Mouse (Mus musculus): ENCODE measurements around the gene Rnf157.
"Not testable (repeated sequence)": the region's sequence is repeated elsewhere in the genome, so short reads cannot be mapped to it uniquely, and the experiment has no call there.

Rnf157 gene

DNA sequence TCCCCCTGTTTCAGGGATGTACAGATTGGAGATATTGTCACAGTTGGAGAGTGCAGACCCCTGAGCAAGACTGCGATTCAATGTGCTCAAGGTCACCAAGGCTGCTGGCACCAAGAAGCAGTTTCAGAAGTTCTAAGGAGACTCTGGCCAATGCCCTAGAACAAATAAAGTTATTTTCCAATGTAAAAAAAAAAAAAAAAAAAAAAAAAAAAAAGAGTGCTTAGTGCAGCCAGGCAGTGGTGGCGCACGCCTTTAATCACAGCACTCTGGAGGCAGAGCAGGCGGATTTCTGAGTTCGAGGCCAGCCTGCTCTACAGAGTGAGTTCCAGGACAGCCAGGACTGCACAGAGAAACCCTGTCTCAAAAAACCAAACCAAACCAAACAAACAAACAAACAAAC, 29.8 kb downstream of the Rnf157 start:
- not testable (repeated sequence) for DNase-seq (ENCODE audit: low spot score in 2 of 2)

DNA sequence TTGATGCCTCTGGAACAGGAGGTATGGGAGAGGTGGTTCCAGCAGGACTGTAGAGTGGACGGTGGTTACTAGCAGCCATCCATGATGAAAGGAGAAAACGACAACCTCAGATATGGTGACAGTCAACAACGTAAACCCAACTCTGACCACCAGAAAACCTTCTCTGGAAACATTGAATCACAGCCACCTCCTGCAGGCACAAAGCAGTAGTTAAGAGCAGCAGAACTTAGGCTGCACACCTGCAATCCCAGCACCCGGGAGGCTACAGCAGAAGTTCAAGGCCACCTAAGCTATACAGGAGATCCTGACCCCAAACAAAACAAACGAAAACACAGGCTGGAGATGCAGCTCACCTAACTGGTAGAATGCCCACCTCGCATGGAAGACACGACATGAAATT, 32.1 kb downstream of the Rnf157 start:
- no peak for DNase-seq (ENCODE audit: low spot score in 2 of 2)

DNA sequence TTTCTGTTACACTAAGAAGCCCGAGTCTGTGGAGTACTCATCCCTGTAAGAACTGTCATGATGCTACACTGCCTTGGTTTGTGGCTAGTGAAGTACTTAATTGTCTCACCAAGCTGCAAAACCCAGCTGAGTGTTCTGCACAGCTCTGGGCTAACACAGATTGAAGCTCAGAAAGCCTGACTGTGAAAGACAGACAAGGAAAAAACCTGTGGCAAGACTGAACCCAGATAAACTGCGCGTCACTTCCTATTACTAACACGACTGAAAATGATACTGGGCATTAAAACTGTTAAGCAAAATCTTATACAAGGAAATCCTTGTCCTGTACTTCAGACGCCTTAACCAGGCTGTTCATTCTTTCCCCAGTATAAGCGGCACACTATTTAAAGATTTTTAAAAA, 33.3 kb downstream of the Rnf157 start:
- DNase-seq (ENCODE audit: low spot score in 2 of 2): no peak

DNA sequence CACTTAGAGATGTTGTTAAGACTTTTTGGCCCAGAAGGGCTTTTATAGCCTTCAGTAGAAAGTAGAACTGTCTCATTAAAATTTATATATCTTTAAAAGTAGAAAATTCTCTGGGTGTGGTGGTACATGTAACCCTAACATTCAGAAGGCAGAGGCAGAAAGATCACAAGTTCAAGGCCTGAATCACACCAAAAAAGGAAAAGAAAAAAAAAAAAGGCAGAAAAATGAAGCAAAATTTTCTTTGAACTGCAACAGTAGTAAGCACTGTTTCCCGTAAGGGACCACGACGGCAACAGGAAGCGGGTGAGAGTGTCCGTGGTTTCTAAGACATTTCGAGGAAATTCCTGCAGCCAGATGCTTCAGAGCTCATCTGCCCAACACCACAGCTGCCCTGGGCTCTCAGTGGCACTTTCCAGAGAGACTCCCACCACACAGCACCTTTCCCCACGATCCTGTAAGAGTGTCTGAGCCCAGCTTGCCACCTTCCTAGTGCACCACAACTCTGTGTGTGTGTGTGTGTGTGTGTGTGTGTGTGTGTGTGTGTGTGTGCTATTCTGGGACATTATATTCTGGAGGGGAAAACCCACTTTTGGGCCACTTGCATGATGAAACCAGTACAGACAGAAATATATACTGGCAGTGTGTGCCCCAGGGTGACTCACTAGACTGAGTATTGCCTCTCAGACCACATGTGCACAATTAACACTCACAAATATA, 35.7 kb downstream of the Rnf157 start:
- no peak for DNase-seq (ENCODE audit: low spot score in 2 of 2)

DNA sequence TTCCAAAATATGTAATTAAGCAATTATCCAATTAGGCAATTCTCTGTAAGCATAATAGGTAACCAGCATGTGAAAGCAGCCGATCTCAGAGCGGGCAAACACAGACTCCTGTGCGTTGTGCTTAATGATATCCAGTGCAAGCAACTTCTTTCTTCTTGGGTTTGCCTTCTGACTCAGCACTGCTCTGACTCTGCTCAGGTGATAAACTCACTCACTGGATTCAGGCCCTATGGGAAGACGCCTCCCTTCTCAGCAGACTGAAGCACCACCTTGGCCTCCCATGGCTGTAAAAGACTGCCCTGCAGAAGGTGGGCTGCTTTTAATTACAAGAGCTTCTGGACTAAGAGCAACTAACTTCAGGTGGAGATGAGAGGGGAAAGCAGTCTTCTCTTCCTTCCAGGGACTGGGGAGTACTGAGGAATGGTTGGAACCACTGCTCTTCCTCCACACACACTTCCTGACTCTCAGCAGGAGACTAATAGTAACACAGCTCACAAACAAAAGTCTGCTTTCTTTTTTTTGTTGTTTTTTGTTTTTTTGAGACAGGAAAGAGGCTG, 40.9 kb downstream of the Rnf157 start:
- DNase-seq (ENCODE audit: low spot score in 2 of 2): no peak

- DNase-seq (ENCODE audit: low spot score in 2 of 2): no peak
These were observed 43.2 kb downstream of the Rnf157 start for GRCm38 (mm10) chr11:116369633-116370032.

DNA sequence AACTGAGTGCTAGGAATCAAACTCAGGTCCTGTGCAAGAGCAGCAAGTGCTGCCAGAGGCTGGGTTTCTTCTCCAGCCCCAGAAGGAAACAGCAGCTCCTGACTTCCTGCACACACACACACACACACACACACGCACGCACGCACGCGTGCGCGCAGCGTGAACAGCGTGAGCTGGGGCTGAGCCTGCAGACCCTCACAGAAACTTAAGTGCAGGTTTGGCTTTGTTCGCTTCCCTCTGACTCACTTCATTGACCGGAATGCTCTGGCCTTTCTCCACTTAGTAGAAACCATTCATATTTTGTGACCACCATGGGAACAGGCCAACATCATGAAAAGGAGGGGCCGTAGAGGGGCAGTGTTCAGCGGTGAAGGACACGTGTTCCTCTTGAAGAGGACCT, 43.8 kb downstream of the Rnf157 start:
- DNase-seq (ENCODE audit: low spot score in 2 of 2): no peak

GRCm38 (mm10) chr11:116368116-116368515, 44.7 kb downstream of the Rnf157 start:
- peak; percentile 30 to 66 for DNase-seq (ENCODE audit: low spot score in 2 of 2)

- DNase-seq (ENCODE audit: low spot score in 2 of 2): no peak
These were observed 46.2 kb downstream of the Rnf157 start for GRCm38 (mm10) chr11:116366647-116367046.

DNA sequence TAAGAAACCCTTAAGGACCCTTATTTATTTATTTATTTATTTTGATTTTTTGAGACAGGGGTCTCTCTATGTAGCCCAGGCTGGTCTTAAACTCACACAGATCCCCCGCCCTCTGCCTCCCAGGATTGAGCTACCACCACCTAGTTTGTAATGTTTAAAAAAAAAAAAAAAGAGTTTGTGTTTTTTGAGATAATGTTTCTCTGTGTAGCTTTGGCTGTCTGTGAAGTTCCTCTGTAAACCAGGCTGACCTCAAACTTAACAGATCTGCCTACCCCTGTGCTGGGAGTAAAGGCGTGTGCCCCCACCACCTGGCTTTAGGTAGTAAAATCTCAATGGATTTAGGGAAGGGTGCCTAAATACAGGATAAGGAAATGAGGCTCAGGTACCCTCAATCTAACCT, 46.7 kb downstream of the Rnf157 start:
- no peak for DNase-seq (ENCODE audit: low spot score in 2 of 2)

DNA sequence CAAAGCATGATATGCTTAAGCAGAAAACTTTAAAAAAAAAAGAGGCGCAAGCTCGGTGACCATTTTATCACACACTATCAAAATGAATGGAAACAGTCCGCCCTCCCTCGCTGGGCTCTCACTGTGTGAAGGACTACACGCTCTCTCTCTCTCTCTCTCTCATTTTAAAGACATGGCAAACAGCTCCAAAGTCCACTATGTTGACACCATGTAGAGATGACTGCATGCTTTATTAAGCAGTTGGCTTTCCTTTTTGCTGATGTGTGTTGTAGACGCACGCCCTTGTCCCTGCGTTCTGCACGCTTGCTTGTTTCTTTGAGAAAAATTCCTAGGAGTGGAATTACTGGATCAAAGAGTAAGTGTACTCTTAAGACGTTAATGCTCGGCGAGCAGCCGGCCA, 47.4 kb downstream of the Rnf157 start:
- no peak for DNase-seq (ENCODE audit: low spot score in 2 of 2)

DNA sequence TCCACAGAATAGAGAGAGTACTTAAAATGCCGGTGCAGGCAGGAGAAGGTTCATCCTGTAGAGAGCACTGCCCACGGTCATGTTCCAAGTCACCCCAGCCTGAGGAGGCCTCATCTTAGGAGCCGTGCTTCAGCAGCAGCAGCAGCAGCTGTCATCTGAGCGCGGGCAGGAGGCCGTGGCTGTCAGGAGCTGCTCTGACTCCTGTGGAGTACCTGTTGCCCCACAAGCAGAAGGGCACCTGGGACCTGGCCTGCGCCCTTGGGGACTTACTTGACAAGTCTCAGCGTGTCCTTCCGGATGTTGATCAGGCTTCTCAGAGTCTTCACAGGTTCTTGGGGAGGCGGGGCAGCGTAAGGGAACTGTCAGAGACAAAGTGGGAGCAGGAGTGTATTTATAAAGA, 50.8 kb downstream of the Rnf157 start:
- no peak for DNase-seq (ENCODE audit: low spot score in 2 of 2)

DNA sequence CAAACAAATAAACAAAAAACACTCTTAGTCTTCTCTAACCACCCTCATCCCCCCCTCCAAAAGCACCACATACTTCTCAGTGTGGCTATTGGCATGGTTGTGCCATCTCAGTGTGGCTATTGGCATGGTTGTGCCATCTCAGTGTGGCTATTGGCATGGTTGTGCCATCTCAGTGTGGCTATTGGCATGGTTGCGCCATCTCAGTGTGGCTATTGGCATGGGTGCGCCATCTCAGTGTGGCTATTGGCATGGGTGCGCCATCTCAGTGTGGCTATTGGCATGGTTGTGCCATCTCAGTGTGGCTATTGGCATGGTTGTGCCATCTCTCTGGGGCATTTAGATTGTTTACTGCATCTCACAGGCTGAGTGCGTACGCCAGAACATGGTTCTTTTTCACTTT, 51.9 kb downstream of the Rnf157 start:
- not testable (repeated sequence) for DNase-seq (ENCODE audit: low spot score in 2 of 2)

DNA sequence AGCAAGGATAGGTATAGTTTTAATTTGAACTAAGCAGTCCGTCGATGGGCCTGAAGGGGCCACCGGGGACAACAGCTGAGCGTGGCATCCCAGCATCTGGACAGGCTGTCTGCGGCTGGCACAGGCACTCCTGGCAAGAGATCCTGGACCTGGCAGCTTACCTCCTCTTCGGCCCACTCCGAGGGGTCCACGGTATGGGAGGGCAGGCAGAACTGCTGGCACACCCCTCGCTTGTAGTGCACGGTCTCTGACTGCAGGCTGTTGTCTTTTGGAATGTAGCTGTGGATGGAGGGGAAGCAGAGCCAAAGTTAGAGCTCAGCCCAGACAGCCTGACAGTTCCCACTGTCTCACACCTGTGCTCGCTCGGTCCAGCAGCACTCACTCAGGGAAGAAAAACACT, 53.2 kb downstream of the Rnf157 start:
- DNase-seq (ENCODE audit: low spot score in 2 of 2): no peak

DNA sequence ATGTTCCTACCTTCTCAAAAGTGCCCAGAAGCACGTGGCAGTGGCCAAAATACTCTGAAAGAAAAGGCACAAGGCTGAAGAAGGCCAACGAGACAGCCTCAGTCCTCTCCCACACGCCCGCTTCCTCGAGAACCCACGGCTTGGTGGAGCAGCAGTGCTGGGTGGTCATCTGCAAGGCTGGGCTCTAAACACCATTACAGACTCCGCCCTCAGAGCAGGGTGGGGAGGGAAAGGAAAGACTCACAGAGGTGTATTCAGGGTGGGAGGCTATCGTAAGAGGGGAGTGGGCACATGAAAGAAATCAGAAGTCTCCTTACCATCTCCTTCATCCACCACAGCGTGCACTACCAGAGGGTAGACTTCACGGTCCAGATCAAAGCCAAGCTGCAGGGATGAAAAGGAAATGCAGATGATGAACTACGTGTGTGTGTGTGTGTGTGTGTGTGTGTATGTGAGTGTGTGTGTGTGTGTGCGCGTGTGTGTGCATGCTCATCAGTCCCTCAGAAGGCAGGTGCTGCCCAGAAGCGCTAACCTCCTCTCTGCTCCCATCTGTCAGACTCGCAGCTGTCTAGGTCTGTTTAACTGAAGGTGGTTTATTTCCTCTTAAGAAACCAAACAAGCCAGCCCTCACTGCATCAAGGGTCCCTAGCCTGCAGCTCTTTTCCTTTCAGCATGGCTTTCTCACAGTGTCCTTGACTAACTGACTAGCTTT, 53.8 kb downstream of the Rnf157 start:
- DNase-seq (ENCODE audit: low spot score in 2 of 2): no peak

DNA sequence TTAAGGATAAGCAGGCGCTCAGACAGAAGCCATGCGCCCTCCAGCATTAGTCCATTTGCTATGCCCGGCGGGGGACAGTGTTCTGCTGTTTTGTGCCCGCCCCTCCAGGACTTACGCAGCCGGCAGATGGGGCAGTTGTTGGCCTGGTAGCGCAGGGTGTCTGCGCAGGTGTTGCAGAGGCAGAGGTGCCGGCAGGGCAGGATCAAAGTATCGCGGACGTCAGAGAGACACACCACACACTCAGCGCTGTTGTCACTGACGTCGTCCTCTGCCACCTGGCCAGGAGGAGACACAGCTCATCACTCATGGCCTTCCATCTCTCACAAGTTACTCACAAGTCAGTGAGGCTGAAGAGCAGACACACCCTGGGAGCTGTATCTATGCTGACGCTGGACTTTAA, 58.3 kb downstream of the Rnf157 start:
- DNase-seq (ENCODE audit: low spot score in 2 of 2): no peak

GRCm38 (mm10) chr11:116353535-116353934, 59.3 kb downstream of the Rnf157 start:
- no peak for DNase-seq (ENCODE audit: low spot score in 2 of 2)

- no peak for DNase-seq (ENCODE audit: low spot score in 2 of 2)
These were observed 61.5 kb downstream of the Rnf157 start for GRCm38 (mm10) chr11:116351294-116351693.

DNA sequence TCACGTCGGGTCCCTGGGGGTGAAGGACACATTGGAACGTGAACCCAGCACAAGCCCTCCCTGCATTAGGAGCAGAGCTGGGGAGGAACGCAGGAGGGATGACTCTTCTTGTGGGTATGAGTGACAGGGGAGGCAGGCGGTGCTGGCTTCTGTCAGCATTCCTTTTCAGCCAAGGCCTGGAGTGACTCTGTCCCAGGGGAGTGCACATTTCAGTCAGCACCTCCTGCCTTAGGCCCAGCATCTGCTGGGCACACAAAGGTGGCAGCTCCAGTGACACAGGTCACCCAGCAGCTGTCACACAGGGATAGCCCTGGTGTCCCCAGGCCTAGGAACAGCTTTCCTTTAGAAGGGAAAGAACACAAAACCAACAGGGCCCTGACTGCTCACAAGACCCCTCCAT, 64.9 kb downstream of the Rnf157 start:
- no peak for DNase-seq (ENCODE audit: low spot score in 2 of 2)

GRCm38 (mm10) chr11:116347012-116347411, 65.8 kb downstream of the Rnf157 start:
- DNase-seq (ENCODE audit: low spot score in 2 of 2): no peak

GRCm38 (mm10) chr11:116342069-116342791, 70.6 kb downstream of the Rnf157 start:
- DNase-seq (ENCODE audit: low spot score in 2 of 2): no peak

DNA sequence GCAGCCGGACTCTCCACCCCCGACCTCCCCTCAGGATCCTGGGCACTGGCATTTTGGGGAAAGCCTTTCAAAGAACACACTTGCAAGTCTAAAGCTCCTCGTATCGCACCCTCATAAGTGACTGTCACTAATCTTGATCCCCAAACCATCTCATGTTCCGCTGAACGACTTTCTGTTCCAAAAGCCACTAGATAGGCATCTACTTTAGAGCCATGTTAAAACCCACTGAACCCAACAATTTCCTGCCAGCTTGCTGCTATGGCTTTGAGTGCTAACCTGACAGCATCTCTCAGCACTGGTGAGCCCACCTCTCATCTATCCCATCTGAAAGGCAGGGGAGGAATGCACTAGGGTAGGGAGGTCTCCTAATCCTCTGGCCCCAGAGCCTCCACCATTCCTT, 75.3 kb downstream of the Rnf157 start:
- no peak for DNase-seq (ENCODE audit: low spot score in 2 of 2)

GRCm38 (mm10) chr11:116337000-116337399, 75.8 kb downstream of the Rnf157 start:
- DNase-seq (ENCODE audit: low spot score in 2 of 2): no peak
